Mouse (Mus musculus) small intestine, adult 10 weeks (tissue): Measurements from ENCODE around the gene Aven. TPM values are rescaled to one million over a fixed set of nuclear protein-coding genes. Genes with fewer than 3 reads are reported as not detected.

ENCODE experiments used
- polyA plus RNA-seq: library from polyadenylated mRNA; stranded (reverse); fragments of 350-450 nt; fragmentation: Illumina TruSeq; extraction: RNeasy Lipid Tissue Mini Kit (QIAGEN cat#74804); gene quantifications from one replicate; pipeline ENCODE4 v1.2.3, GENCODE M21; 2014; ENCODE audit warnings: low replicate concordance

The Aven gene
- polyA plus RNA-seq: 3.2 TPM

DNA sequence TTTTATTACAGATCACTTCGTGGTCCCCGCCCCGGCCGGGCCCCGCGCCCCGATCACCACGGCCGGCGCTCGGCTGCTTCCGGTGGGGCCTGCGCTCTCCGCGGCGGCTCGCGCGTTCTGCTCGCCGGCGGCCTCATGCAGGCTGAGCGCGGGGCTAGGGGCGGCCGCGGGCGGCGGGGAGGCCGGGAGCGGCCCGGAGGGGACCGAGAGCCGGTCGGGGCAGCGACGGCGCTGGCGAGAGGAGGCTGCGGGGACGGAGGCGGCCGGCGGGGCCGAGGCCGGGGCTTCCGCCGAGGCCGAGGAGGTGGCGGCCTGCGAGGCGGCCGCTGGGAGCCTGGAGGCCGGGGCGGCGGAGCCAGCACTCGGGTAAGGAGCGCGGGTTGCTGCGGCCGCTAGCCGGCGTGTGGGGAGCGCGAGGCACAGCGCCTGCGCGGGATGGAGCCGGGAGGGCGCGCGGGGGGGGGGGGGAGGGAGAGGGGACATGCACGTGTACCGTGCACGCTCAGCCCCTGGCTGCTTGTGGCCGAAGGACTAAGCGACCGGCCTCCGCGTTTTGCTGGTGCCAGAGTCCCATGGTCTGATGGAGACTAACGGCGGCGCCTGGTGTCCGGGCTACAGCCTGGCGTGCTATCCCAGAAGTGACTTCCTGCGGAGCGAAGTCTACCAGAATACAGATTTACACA, at the start of gene Aven:
Gene Aven (plus strand): TSS at position 109 of the 683 bp plus-strand sequence.

DNA sequence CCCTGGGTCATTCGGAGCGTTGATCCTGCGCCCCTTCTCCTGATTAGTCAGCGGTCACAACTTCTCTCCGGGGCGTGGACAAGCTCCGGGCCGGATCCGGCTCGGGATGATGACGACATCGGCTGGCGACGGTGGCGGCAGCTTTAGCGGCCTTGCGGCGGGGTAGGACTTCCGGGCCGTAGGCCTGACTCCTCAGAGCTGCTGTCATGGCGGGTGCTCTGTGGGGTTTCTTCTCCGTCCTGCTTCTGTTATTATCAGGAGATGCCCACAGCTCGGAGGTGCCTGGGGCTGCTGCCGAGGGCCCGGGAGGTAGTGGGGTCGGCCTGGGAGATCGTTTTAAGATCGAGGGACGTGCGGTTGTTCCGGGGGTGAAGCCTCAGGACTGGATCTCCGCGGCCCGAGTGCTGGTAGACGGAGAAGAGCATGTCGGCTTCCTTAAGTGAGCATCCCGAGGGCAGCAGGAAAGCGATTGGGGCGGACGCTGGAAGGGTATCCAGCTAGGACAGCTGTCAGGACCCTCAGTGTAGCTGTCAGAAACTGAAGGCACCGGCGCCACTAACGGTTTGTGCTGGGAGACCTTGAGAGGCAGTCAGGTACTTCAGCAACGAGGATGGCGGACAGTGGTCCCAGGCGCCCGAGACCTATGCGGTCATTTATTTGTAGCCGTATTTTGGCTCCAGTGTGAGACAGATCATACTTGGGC, 37.8 kb upstream of the Aven start, which contains the start of gene Emc7:
Gene Emc7 (plus strand): TSS at position 136 of the 703 bp plus-strand sequence.

DNA sequence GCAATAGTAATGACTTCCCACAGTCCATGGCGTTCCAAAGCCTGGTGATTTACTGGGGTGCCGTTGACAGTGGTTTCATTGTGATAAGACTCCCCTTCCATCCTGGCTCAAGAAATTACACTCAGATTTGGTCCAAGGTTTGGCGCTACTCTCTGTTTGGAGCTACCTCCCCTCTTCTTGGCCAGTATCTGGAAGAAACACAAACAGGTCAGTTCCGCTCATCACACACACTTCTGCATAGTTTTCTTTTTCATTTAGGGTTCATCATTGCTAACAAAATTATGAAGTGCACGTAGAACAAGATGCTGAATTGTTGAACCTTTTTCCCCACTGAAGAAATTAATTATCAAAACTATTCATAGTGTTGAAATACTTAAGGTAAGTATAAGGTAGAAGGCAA, 12.1 kb upstream of the Aven start, which contains the start of gene Chrm5:
Gene Chrm5 (minus strand): TSS at position 101 of the 400 bp plus-strand sequence.

Other genes with a start within 250 kb of the Aven start
- gene Nutm1, start 233.7 kb upstream of the Aven start, polyA plus RNA-seq: not detected
- gene Nop10, start 231.0 kb upstream of the Aven start, polyA plus RNA-seq: 12.3 TPM
- 97.3 TPM for gene Slc12a6, start 227.1 kb upstream of the Aven start, polyA plus RNA-seq
- gene Gm21985, start 226.7 kb upstream of the Aven start, polyA plus RNA-seq: not detected
- 53.2 TPM for gene Emc4, start 124.9 kb upstream of the Aven start, polyA plus RNA-seq
- 43.7 TPM for gene Katnbl1, start 113.8 kb upstream of the Aven start, polyA plus RNA-seq
- gene Emc7, start 38.0 kb upstream of the Aven start, polyA plus RNA-seq: 31.0 TPM
- not detected for gene Chrm5, start 12.2 kb upstream of the Aven start, polyA plus RNA-seq